Mouse (Mus musculus) CH12.LX (cell line): ENCODE results near the gene Eef1a1. TPM values are rescaled to one million over a fixed set of nuclear protein-coding genes. Genes with fewer than 3 reads are reported as not detected.
"Not testable (repeated sequence)": the region's sequence is repeated elsewhere in the genome, so short reads cannot be mapped to it uniquely, and the experiment has no call there.

Source experiments
- DNase-seq: peaks from one replicate; pipeline ENCODE4 v3.0.0-alpha.2; 2013; ENCODE audit errors: extremely low read depth
- H3K27ac ChIP-seq: 2 replicates; pipeline ENCODE4 v1.5.1; 2012; ENCODE audit warnings: low read depth, mild to moderate bottlenecking, control low read depth, moderate library complexity; ENCODE audit not compliant: insufficient read depth
- H3K27me3 ChIP-seq: replicated peaks from 2 replicates; pipeline ENCODE3; 2012; ENCODE audit warnings: inconsistent platforms
- H3K36me3 ChIP-seq, 2 experiments: replicated peaks in 1 of 2; 2 replicates each; pipeline versions ENCODE3 to v1.6.1; 2012; ENCODE audit warnings: inconsistent platforms in 1 of 2, low read length in 1 of 2, mild to moderate bottlenecking in 1 of 2, mixed read lengths in 1 of 2, moderate library complexity in 1 of 2; ENCODE audit not compliant: control insufficient read depth in 1 of 2, insufficient read depth in 1 of 2
- H3K4me1 ChIP-seq, 2 experiments: 2 replicates each; pipeline ENCODE4 v1.6.1; 2012; ENCODE audit warnings: inconsistent platforms in 1 of 2, moderate library complexity in 1 of 2; ENCODE audit not compliant: insufficient read depth in 2 of 2, control insufficient read depth in 1 of 2
- H3K4me2 ChIP-seq: 2 replicates; pipeline ENCODE4 v1.6.1; 2012; ENCODE audit warnings: low read depth, mild to moderate bottlenecking, control low read depth; ENCODE audit not compliant: poor library complexity, insufficient read depth, severe bottlenecking
- H3K4me3 ChIP-seq, 3 experiments: fragments of 150-350 bp in 1 of 3; sonication (generic) in 1 of 3; replicated peaks in 1 of 3; 2 replicates each; pipeline versions ENCODE3 to v1.5.1; 2011 to 2012; ENCODE audit warnings: low read depth in 2 of 3, low read length in 2 of 3, mild to moderate bottlenecking in 2 of 3, moderate library complexity in 2 of 3, control low read depth in 1 of 3, improper control_type of control experiment in 1 of 3, inconsistent platforms in 1 of 3, mixed read lengths in 1 of 3; ENCODE audit not compliant: poor library complexity in 1 of 3
- H3K79me2 ChIP-seq: replicated peaks from 2 replicates; pipeline ENCODE4 v1.6.1; 2012; ENCODE audit warnings: mild to moderate bottlenecking, moderate library complexity; ENCODE audit not compliant: control insufficient read depth, poor library complexity, insufficient read depth, severe bottlenecking; ENCODE audit errors: extremely low read depth
- H3K9ac ChIP-seq: 2 replicates; pipeline ENCODE4 v1.6.1; 2012; ENCODE audit warnings: low read depth, mild to moderate bottlenecking, control low read depth, moderate library complexity; ENCODE audit not compliant: insufficient read depth
- H3K9me3 ChIP-seq: replicated peaks from 2 replicates; pipeline ENCODE3; 2012; ENCODE audit warnings: low read length, inconsistent platforms, mixed read lengths
- CHD1 ChIP-seq: IDR thresholded peaks from 2 replicates; pipeline ENCODE4 v1.6.1; 2012; ENCODE audit warnings: low read depth, low read length, improper control_type of control experiment, inconsistent platforms
- CHD2 ChIP-seq: IDR thresholded peaks from 2 replicates; pipeline ENCODE4 v1.6.1; 2011; ENCODE audit warnings: low read length, improper control_type of control experiment
- E2F4 ChIP-seq: IDR thresholded peaks from 2 replicates; pipeline ENCODE4 v1.6.1; 2011; ENCODE audit warnings: low read depth, low read length, improper control_type of control experiment; ENCODE audit not compliant: insufficient replicate concordance
- HCFC1 ChIP-seq: IDR thresholded peaks from 2 replicates; pipeline ENCODE4 v1.6.1; 2012; ENCODE audit warnings: low read depth, mild to moderate bottlenecking, inconsistent platforms, low read length, improper control_type of control experiment
- MAZ ChIP-seq: IDR thresholded peaks from 2 replicates; pipeline ENCODE4 v1.6.1; 2012; ENCODE audit warnings: low read depth, mild to moderate bottlenecking, inconsistent platforms, low read length, improper control_type of control experiment, moderate library complexity
- MXI1 ChIP-seq: IDR thresholded peaks from 2 replicates; pipeline ENCODE4 v1.6.1; 2011; ENCODE audit warnings: mild to moderate bottlenecking, low read depth, low read length, improper control_type of control experiment
- NELFE ChIP-seq: IDR thresholded peaks from 2 replicates; pipeline ENCODE4 v1.6.1; 2011; ENCODE audit warnings: low read depth, low read length, improper control_type of control experiment
- SIN3A ChIP-seq: IDR thresholded peaks from 2 replicates; pipeline ENCODE4 v1.6.1; 2012; ENCODE audit warnings: low read length, improper control_type of control experiment, inconsistent platforms
- TBP ChIP-seq: conservative IDR thresholded peaks from 2 replicates; pipeline ENCODE4 v1.6.1; 2011; ENCODE audit warnings: low read depth, low read length, improper control_type of control experiment
- UBTF ChIP-seq: IDR thresholded peaks from 2 replicates; pipeline ENCODE4 v1.6.1; 2012; ENCODE audit warnings: low read depth, mild to moderate bottlenecking, inconsistent platforms, low read length, improper control_type of control experiment, moderate library complexity
- ZKSCAN1 ChIP-seq: IDR thresholded peaks from 2 replicates; pipeline ENCODE4 v1.6.1; 2012; ENCODE audit warnings: low read depth, inconsistent platforms, low read length, improper control_type of control experiment, borderline replicate concordance
- ZMIZ1 ChIP-seq: IDR thresholded peaks from 2 replicates; pipeline ENCODE4 v1.6.1; 2012; ENCODE audit warnings: low read depth, mild to moderate bottlenecking, inconsistent platforms, low read length, improper control_type of control experiment
- dilution Hi-C: fragments of 300-500 bp; cut with MboI; formaldehyde crosslinking; loops from 2 replicates; pipeline ENCODE4 v1.14.3; 2020; ENCODE audit warnings: low sequenced_read_pairs; ENCODE audit not compliant: extremely low pct_unique_long_range_greater_than_20kb, extremely low pct_ligation_motif_present
- in situ Hi-C: fragments of 300-500 bp; cut with MboI; formaldehyde crosslinking; loops from 3 replicates; pipeline ENCODE4 v1.14.3; 2019; ENCODE audit warnings: low sequenced_read_pairs, low pct_ligation_motif_present, low pct_unique_long_range_greater_than_20kb, mixed read lengths
- polyA plus RNA-seq: library from polyadenylated mRNA; unstranded; fragments of >175 nt; gene quantifications from 2 replicates; pipeline ENCODE4 v1.2.1, GENCODE M21; 2012; ENCODE audit warnings: low read depth; ENCODE audit not compliant: insufficient read length
- total RNA-seq, 2 experiments: library from RNA; depleted of rRNA; stranded (reverse); fragments of 300-350 nt in 1 of 2; fragments of >200 nt in 1 of 2; gene quantifications; 2 replicates each; pipeline ENCODE4 v1.2.3; 2012 to 2014

Eef1a1 gene
- total and polyA plus RNA-seq, 3 experiments: 12,362 to 21,026 (median 18,409) TPM

- TF ChIP-seq HCFC1 (peak; percentile 12; the same call in 1 of the 2 replicates), TBP (no peak), CHD2 (peak; percentile 52; the same call in 1 of the 2 replicates), ZKSCAN1 (no peak), MAZ (peak; percentile 52; the same call in 1 of the 2 replicates)
- TF ChIP-seq, all 38 proteins: peak for 21
Observed at GRCm38 (mm10) chr9:78480706-78481358, 8.1 kb downstream of the Eef1a1 start (continued).

GRCm38 (mm10) chr9:78480227-78480626 lies 8.7 kb downstream of the Eef1a1 start:
- H3K27me3 ChIP-seq, H3K9me3 ChIP-seq, dilution Hi-C loops, in situ Hi-C loops, DNase-seq: not testable (repeated sequence)
- Histone ChIP-seq H3K79me2 (peaks cover 30% of the 10 kb centered on the region), H3K4me1 (peaks cover 0 to 31% of the 10 kb centered on the region in 2 experiments; a peak in 2 of 4 replicates), H3K4me2 (peak overlapping the region; percentile 71), H3K36me3 (peaks cover 41 to 43% of the 10 kb centered on the region in 2 experiments), H3K4me3 (peak overlapping the region; percentile 83 to 99 (median 98)), H3K27ac (peak overlapping the region; percentile 96), H3K9ac (peak overlapping the region; percentile 99)

GRCm38 (mm10) chr9:78479308-78479707 lies 9.6 kb downstream of the Eef1a1 start:
- peak overlapping the region; percentile 99 for H3K9ac ChIP-seq
- H3K4me3 ChIP-seq: peak overlapping the region; percentile 28 to 99 (median 58)

GRCm38 (mm10) chr9:78478009-78478605 lies 10.8 kb downstream of the Eef1a1 start:
- H3K4me2 ChIP-seq: peak overlapping the region; percentile 86
- H3K27me3 ChIP-seq, DNase-seq: not testable (repeated sequence)
- peaks cover 30% of the 10 kb centered on the region for H3K79me2 ChIP-seq
- peaks cover 56 to 57% of the 10 kb centered on the region in 2 experiments for H3K36me3 ChIP-seq
- TF ChIP-seq NELFE: 0 out of 2 replicates have a peak, but pooled peaks have one; percentile 23
- peak; percentile 93 for TF ChIP-seq CHD1
- 0 out of 2 replicates have a peak, but pooled peaks have one; percentile 9 for TF ChIP-seq E2F4
- peak; percentile 5; the same call in 1 of the 2 replicates for TF ChIP-seq CHD2
- 0 out of 2 replicates have a peak, but pooled peaks have one; percentile 9 for TF ChIP-seq MAZ
- TF ChIP-seq UBTF: 0 out of 2 replicates have a peak, but pooled peaks have one; percentile 27
- peak; percentile 73; the same call in 1 of the 2 replicates for TF ChIP-seq ZMIZ1
- peak; percentile 42; the same call in 1 of the 2 replicates for TF ChIP-seq SIN3A
- TF ChIP-seq, all 38 proteins: peak for 8; not testable (repeated sequence) for 30
- H3K9me3 ChIP-seq, in situ Hi-C loops, dilution Hi-C loops: not testable (repeated sequence)
- H3K9ac ChIP-seq: peak overlapping the region; percentile 80
- H3K4me3 ChIP-seq: peak overlapping the region in 2 of 3 experiments; percentile 40 to 55
- H3K27ac ChIP-seq: peak overlapping the region; percentile 43; the same call in 1 of the 2 replicates
- H3K4me1 ChIP-seq: peaks cover 0 to 15% of the 10 kb centered on the region in 2 experiments; a peak in 2 of 4 replicates

More at GRCm38 (mm10) chr9:78479308-78479707, 9.6 kb downstream of the Eef1a1 start:
- in situ Hi-C loops, H3K27me3 ChIP-seq, DNase-seq, H3K9me3 ChIP-seq, dilution Hi-C loops, H3K27ac ChIP-seq: not testable (repeated sequence)
- Histone ChIP-seq H3K4me2 (peak overlapping the region; percentile 93), H3K36me3 (peaks cover 45 to 47% of the 10 kb centered on the region in 2 experiments), H3K4me1 (peaks cover 0 to 22% of the 10 kb centered on the region in 2 experiments; a peak in 2 of 4 replicates), H3K79me2 (peaks cover 30% of the 10 kb centered on the region)
- TF ChIP-seq ZMIZ1 (peak; percentile 64), MXI1 (0 out of 2 replicates have a peak, but pooled peaks have one; percentile 20)
- TF ChIP-seq, all 38 proteins: peak for 2; not testable (repeated sequence) for 36
